Mouse (Mus musculus) hindbrain, embryonic 14.5 days (tissue): ENCODE data around the gene 2610028H24Rik. TPM values are rescaled to one million over a fixed set of nuclear protein-coding genes. Genes with fewer than 3 reads are reported as not detected.

ENCODE experiments used
- ATAC-seq: fragments of 200-750 bp; cut with Nextera tagmentation; 2 replicates; pipeline ENCODE4 v1.8.0; 2017; ENCODE audit warnings: moderate number of reproducible peaks, mild to moderate bottlenecking, moderate TSS enrichment, moderate library complexity; ENCODE audit not compliant: low FRiP score
- DNase-seq: peaks from one replicate; pipeline ENCODE4 v3.0.0-alpha.2; 2015; ENCODE audit warnings: low spot score
- H3K27ac ChIP-seq: fragments of 300-500 bp; sonication (generic); 2 replicates; pipeline ENCODE4 v1.5.1; 2014; ENCODE audit warnings: mild to moderate bottlenecking, moderate library complexity
- H3K27me3 ChIP-seq: fragments of 300-500 bp; sonication (generic); 2 replicates; pipeline ENCODE4 v1.6.1; 2014; ENCODE audit warnings: mild to moderate bottlenecking, low read length, mixed read lengths; ENCODE audit not compliant: control insufficient read depth, insufficient read depth
- H3K36me3 ChIP-seq: fragments of 300-500 bp; sonication (generic); replicated peaks from 2 replicates; pipeline ENCODE4 v1.6.1; 2014; ENCODE audit not compliant: control insufficient read depth, insufficient read depth
- H3K4me1 ChIP-seq: fragments of 300-500 bp; sonication (generic); replicated peaks from 2 replicates; pipeline ENCODE4 v1.6.1; 2014; ENCODE audit warnings: antibody characterized with exemption, low read length, mixed read lengths; ENCODE audit not compliant: control insufficient read depth, insufficient read depth
- H3K4me2 ChIP-seq: fragments of 300-500 bp; sonication (generic); replicated peaks from 2 replicates; pipeline ENCODE4 v1.6.1; 2014; ENCODE audit warnings: mild to moderate bottlenecking, moderate library complexity
- H3K4me3 ChIP-seq: fragments of 300-500 bp; sonication (generic); replicated peaks from 2 replicates; pipeline ENCODE4 v1.5.1; 2014; ENCODE audit warnings: mild to moderate bottlenecking, low read length
- H3K9ac ChIP-seq: fragments of 300-500 bp; sonication (generic); 2 replicates; pipeline ENCODE4 v1.6.1; 2014
- H3K9me3 ChIP-seq: fragments of 300-500 bp; sonication (generic); 2 replicates; pipeline ENCODE4 v1.6.1; 2016; ENCODE audit warnings: low read length; ENCODE audit not compliant: control insufficient read depth
- WGBS: fragments of 180-500 bp; shearing (Covaris S2); extraction: QIAGEN DNeasy Blood & Tissue Kit; methylation state at CpG from one replicate; pipeline ENCODE4 v1.1.7; 2014; 5-methylcytosine and 5-hydroxymethylcytosine counted together
- polyA plus RNA-seq: library from polyadenylated mRNA; unstranded; fragments of >200 nt; fragmentation: Nextera tagmentation; extraction: Ambion mirVana; gene quantifications from 2 replicates; pipeline ENCODE4 v1.2.1, GENCODE M21; 2014

Gene 2610028H24Rik
- polyA plus RNA-seq, 1 experiment from 2014 or later, result not detected

DNA sequence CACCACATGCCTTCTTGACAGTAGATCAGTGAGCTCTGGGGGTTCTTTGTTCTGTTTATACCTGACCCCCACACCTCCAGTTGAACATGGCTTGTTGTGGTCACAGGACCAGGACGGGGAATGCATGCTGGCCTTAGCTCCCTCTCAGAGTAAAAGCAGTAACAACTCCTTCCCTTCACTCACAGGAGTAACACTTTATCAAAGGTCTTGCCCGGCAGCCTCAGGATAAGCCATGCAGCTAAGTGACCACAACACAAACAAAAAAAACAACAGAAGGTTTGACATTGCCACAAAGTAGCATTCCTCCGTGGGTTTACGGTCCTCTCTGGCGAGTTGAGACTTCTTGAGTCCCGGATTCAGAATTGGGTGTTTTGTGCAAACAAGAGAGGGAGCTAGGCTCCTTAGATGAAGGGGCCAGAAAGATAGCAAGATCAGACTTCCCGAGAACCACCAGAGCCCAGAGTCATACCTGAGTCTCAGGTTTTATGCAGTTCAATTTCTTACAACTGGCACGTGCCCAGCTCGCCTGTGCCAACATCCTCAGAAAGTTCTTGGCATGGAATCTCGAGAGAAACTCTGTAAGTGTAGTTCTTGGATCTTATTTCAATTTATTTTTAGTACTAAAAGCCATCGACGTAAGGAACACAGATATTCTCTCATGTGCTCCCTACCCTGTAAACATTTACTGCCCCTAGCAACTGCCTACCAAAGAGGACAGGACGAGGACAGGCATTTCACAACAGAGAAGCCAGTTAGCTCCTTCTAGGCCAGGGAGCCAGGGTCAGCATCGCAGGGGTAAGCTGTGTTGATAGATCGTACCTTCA is 1.3 kb upstream of the 2610028H24Rik start:
- H3K4me1 ChIP-seq, result peaks cover 6% of the 10 kb centered on the region
- DNase-seq, result no peak
- no peak for ATAC-seq
- no peaks in the 10 kb centered on the region for H3K27me3 ChIP-seq
- no peaks in the 10 kb centered on the region for H3K36me3 ChIP-seq
- H3K9me3 ChIP-seq, result no peaks in the 10 kb centered on the region
- WGBS, result 88% methylated on average over 15 of the region's 15 CpGs
- H3K4me3 ChIP-seq, result no peak overlapping the region
- H3K4me2 ChIP-seq, result no peak overlapping the region
- H3K9ac ChIP-seq, result no peak overlapping the region
- no peak overlapping the region for H3K27ac ChIP-seq

DNA sequence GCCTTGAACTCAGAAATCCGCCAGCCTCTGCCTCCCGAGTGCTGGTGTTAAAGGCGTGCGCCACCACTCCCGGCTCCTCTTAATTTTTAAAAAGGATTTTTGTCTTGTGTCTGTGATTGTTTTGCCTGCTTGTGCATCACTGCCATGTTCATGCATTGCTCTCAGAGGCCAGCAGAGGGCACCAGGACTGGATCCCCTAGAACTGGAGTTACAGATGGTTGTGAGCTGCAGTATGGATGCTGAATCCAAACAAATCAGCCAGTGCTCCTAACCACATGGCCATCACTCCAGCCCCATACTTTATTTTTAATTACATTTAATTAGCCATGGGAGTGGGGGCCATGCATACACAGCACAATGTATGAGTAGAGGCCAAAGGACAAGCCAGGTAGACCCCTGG is 6.4 kb downstream of the 2610028H24Rik start:
- Histone ChIP-seq H3K36me3 (no peaks in the 10 kb centered on the region), H3K9me3 (no peaks in the 10 kb centered on the region), H3K27me3 (no peaks in the 10 kb centered on the region), H3K4me2 (no peak overlapping the region), H3K4me3 (no peak overlapping the region), H3K4me1 (no peaks in the 10 kb centered on the region), H3K9ac (no peak overlapping the region), H3K27ac (no peak overlapping the region)
- DNase-seq (peak; percentile 57), ATAC-seq (no peak)
- 65% methylated on average over 5 of the region's 5 CpGs for WGBS

DNA sequence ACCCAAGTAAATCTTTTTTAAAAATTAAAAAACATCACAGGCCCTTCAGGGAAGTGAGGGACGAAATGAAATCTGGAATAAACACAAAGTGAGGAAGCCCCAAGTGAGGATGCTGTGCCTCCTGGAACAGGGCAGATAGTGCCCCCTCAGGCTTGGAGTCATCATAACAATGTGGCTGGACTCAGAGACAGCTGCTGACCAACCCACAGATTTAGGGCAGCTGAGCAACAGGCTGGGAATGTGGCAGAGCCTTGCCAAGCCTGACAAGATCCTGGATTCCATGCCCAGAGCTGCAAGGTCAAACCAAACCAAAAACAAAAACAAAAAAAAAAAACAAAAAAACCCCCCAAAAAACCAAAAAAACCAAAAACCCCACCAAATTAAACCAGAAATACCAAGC is 12.4 kb downstream of the 2610028H24Rik start:
- H3K4me2 ChIP-seq, result no peak overlapping the region
- no peak for ATAC-seq
- no peak overlapping the region for H3K27ac ChIP-seq
- H3K4me3 ChIP-seq, result no peak overlapping the region
- H3K36me3 ChIP-seq, result peaks cover 24% of the 10 kb centered on the region
- H3K9me3 ChIP-seq, result no peaks in the 10 kb centered on the region
- DNase-seq, result no peak
- H3K4me1 ChIP-seq, result no peaks in the 10 kb centered on the region
- WGBS, result 100% methylated on average over 1 of the region's 1 CpGs
- H3K9ac ChIP-seq, result no peak overlapping the region
- H3K27me3 ChIP-seq, result no peaks in the 10 kb centered on the region

DNA sequence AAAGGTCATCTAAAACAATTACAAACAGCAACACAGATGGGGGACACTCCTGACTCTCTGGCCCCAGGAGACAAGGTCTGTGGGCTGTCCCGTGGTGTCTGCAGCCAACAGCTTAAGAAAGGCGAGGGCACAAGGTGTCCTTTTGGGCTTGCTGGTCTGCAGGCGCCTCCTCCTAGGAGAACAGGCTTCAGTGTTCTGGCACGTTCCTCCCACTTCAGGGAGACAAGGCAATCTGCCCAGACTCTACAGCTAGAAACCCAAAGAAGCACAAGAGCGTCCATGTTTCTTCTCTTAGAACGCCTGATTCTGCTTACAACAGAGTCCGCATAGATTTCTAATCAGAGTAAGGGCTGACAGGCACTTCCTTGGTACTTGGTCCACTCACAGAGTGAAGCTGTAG is 13.4 kb downstream of the 2610028H24Rik start:
- 95% methylated on average over 7 of the region's 7 CpGs for WGBS
- ATAC-seq, result no peak
- no peaks in the 10 kb centered on the region for H3K27me3 ChIP-seq
- H3K36me3 ChIP-seq, result peaks cover 24% of the 10 kb centered on the region
- no peak overlapping the region for H3K4me2 ChIP-seq
- H3K4me3 ChIP-seq, result no peak overlapping the region
- no peaks in the 10 kb centered on the region for H3K4me1 ChIP-seq
- no peak overlapping the region for H3K9ac ChIP-seq
- DNase-seq, result no peak
- no peaks in the 10 kb centered on the region for H3K9me3 ChIP-seq
- H3K27ac ChIP-seq, result no peak overlapping the region

DNA sequence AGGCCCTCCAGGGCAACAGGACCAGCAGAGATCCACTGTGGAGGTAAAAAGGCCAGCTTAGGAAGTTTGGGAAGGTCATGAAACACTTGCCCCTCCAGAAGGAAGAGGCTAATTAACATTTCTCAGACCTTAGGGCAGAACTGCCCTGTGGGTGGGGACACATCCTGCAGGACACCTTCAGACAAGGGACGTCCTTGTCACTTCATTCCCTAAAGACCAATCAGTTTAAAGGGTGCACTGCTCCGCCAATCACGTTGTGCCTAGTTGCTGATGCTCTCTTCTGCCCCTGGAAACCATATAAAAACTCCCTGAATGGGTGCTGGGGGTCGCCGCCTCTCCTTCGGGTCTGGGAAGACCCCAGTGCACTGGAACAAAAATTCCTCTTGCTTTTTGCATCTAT is 13.8 kb downstream of the 2610028H24Rik start:
- 92% methylated on average over 6 of the region's 6 CpGs for whole genome bisulfite sequencing
- H3K9ac ChIP-seq, result no peak overlapping the region
- no peaks in the 10 kb centered on the region for H3K9me3 ChIP-seq
- no peaks in the 10 kb centered on the region for H3K4me1 ChIP-seq
- ATAC-seq (no peak), DNase-seq (no peak)
- H3K27me3 ChIP-seq, result no peaks in the 10 kb centered on the region
- H3K36me3 ChIP-seq, result peaks cover 24% of the 10 kb centered on the region
- H3K4me2 ChIP-seq, result no peak overlapping the region
- no peak overlapping the region for H3K27ac ChIP-seq
- H3K4me3 ChIP-seq, result no peak overlapping the region

DNA sequence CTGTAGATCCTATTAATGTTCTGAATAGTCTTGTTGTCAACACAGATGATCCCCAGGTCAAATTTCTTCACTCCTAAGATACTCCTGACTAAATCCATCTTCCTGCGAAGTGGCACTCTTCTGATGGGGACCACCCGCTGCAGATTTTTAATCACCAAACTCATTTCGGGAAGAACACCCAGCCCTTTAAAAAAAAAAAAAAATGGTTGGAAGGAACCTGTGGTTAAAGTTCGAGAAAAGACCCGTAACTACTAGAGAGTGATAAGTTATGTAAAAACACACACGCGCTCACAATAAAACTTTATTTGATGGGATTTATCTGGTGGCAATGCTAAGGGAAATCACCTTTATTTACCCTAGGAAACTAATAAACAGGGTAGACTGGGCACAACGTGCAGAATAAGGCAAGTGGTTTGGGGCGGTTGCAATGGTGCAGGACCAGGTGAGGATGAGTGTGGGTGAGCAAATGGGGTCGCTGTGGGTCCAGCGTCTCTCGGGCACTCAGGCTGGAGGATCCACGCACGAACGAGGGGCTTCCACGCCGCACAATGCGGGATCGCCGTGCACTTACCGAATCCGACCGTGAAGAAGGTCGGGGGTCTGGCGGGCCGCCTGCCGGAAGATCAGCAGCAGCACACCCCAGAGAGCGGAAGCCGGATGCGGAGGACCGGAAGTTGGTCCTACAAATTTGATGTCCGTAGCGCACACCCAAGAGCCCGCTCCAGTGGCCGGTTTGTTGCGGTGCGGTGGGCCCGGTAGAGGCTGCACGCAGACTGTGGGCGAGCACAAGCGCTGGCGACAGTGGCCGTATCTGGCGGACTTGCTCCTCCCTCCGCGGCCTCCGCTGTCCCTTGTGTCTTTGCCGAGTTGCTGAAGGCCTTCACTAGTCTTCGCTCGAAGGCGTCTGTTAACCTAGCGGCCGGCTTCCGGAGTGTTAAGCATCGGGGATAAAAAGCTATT is 19.6 kb downstream of the 2610028H24Rik start, which contains the start of the genes Mcm3ap and Ybey:
Gene Mcm3ap, plus strand, starts transcription at position 725 of the 960 bp plus-strand sequence.
Gene Ybey, minus strand, starts transcription at position 912 of the 960 bp plus-strand sequence.
- Histone ChIP-seq H3K9me3 (no peaks in the 10 kb centered on the region), H3K27me3 (no peaks in the 10 kb centered on the region), H3K4me1 (peaks cover 3% of the 10 kb centered on the region; the same call in 1 of the 2 replicates), H3K9ac (peak within 1 kb of the TSS; percentile 91), H3K27ac (peak within 1 kb of the TSS; percentile 86), H3K4me3 (peak within 1 kb of the TSS; percentile 83), H3K4me2 (peak within 1 kb of the TSS; percentile 76), H3K36me3 (peaks cover 46% of the 10 kb centered on the region)
- 2% methylated on average over 55 of the region's 55 CpGs for WGBS
- DNase-seq, result peak; percentile 91
- ATAC-seq, result peak; percentile 99

DNA sequence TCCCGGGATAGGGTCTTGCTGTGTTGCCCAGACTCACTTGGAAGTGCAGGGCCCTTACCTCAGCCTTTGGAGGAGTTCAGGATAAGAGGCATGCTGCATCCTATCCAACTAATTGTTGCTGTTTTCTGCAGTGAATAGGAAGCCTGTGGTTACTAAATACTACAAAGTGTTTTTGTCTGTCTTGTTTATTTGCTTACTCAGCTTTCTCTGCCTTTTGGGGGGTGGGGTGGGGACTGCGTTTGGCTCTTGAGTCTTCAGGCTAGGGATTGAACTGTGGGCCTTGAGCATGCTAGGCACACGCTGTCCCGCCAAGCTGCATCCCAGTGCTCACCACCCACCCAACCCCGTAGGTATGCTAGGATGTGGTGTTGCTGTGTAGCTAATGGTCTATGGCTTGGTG is 24.9 kb downstream of the 2610028H24Rik start:
- Histone ChIP-seq H3K36me3 (peaks cover 79% of the 10 kb centered on the region), H3K4me3 (no peak overlapping the region), H3K4me2 (no peak overlapping the region), H3K27ac (no peak overlapping the region), H3K9ac (no peak overlapping the region), H3K4me1 (0 out of 2 replicates have a peak, but pooled peaks cover 3% of the 10 kb centered on the region), H3K27me3 (no peaks in the 10 kb centered on the region), H3K9me3 (no peaks in the 10 kb centered on the region)
- ATAC-seq (no peak), DNase-seq (no peak)
- WGBS, result 90% methylated on average over 5 of the region's 5 CpGs

DNA sequence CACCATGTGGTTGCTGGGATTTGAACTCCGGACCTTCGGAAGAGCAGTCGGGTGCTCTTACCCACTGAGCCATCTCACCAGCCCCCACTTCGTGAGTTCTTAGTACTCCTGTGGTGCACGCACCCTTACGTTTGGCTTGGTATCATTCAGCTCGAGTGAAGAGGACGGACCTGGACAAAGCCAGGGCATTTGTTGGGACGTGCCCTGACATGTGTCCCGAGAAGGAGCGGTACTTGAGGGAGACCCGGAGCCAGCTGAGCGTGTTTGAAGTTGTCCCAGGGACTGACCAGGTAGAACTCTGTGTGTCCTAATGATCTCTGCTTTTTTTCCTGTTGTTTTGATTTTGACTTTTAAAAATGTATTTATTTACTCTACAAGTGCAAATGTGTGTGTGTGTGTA is 32.0 kb downstream of the 2610028H24Rik start:
- no peaks in the 10 kb centered on the region for H3K27me3 ChIP-seq
- no peak overlapping the region for H3K4me2 ChIP-seq
- H3K27ac ChIP-seq, result no peak overlapping the region
- ATAC-seq (no peak), DNase-seq (no peak)
- H3K4me1 ChIP-seq, result no peaks in the 10 kb centered on the region
- H3K9me3 ChIP-seq, result no peaks in the 10 kb centered on the region
- peaks cover 98% of the 10 kb centered on the region for H3K36me3 ChIP-seq
- 95% methylated on average over 12 of the region's 13 CpGs for WGBS
- H3K4me3 ChIP-seq, result no peak overlapping the region
- H3K9ac ChIP-seq, result no peak overlapping the region

DNA sequence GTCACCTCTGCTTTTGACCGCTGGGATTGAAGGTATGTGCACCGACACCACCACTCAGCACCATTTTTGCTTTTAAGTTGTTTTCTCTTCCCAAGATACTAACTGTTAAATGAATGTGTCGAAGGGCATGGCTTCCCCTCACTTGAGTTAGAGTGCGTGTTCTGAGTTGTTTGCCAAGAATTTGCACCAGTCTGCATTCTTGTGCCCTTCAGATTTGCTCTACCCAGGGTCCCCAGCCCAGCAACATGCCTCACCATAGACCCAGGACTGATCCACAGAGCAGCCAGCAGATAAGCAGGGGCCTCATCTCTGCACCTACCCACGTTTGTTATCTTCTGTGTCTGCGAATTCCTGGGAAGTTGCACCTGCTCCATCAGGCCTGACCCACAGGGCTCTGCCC is 32.6 kb downstream of the 2610028H24Rik start:
- no peak for ATAC-seq
- Histone ChIP-seq H3K4me1 (no peaks in the 10 kb centered on the region), H3K9ac (no peak overlapping the region), H3K27me3 (no peaks in the 10 kb centered on the region), H3K4me3 (no peak overlapping the region), H3K4me2 (no peak overlapping the region), H3K36me3 (peaks cover 98% of the 10 kb centered on the region), H3K9me3 (no peaks in the 10 kb centered on the region), H3K27ac (no peak overlapping the region)
- 96% methylated on average over 6 of the region's 6 CpGs for WGBS
- DNase-seq, result no peak
